Mouse (Mus musculus): ENCODE measurements around the gene Acvr1b. TPM values are rescaled to one million over a fixed set of nuclear protein-coding genes. Genes with fewer than 3 reads are reported as not detected.

Gene Acvr1b
- polyA plus RNA-seq, 1 experiment from 2014 or later, result 5.5 TPM

DNA sequence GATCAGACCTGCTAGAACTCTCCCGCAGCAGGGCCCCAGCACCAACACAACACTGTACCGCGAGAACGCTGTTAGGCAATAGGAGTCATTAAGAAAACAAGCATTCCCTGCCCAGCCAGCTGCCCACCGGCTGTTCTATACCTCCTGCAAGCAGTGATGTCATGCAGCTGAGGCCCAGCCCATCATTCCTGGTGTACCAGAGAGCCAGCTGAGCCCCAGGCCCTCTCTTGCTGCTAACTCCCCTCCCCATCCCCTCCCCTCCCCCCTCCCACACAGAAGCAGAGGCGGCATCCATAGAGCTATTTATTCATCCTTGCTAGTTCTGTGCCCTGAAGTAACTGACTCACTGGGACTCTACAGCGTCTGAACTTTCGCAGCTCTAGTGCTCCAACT lies 47.0 kb downstream of the Acvr1b start:
- 4% methylated on average over 8 of the region's 8 CpGs for WGBS
- Histone ChIP-seq H3K4me1 (peaks cover 64% of the 10 kb centered on the region), H3K27me3 (replicated peaks; ENCODE audit: low read depth, poor library complexity, severe bottlenecking) (peaks cover 32% of the 10 kb centered on the region), H3K27ac (replicated peaks) (peak overlapping the region; percentile 66), H3K9me3 (no peaks in the 10 kb centered on the region), H3K36me3 (replicated peaks) (no peaks in the 10 kb centered on the region), H3K4me3 (peak overlapping the region; percentile 50)
- peak; percentile 73 for DNase-seq (ENCODE audit: low spot score)

DNA sequence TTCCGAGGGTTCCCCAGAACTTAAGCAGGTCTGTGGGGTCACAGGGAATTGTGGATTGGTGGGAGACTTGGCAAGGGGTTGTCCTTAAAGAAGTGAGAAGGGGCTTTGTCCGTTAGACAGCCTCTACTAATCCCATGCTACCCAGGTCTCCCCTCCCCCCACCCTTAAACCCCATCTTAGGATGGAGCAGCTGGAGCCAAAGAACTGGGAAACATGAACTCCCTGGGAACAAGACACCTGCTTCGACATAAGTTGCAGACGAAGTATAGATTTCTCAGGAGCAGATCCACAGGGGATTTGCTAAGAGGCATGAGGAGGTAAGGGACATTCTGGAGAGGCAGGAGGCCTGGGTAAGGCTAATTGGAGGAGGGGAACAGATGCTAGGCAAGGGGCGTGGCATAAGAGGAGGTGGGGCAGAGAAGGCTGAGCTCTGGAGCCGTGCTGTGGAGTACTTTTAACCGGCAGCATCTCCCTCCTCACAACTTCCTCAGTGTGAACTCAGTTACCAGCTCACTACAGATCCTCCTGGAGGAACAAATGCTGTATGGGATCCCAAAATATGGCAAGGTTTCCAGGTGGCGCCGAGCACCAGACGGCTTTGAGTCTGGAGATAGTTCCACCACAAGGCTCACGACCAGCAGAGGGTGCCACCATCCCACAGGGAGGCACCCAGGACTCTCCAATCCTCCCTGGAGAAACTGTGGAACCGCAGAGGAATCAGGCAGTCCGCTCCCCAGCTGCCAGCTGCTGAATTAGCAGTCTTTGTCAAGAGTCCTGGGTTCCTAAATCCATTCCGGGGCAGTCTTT lies 47.6 kb downstream of the Acvr1b start:
- peaks cover under 1% of the 10 kb centered on the region; the same call in 1 of the 2 replicates for H3K36me3 ChIP-seq (replicated peaks)
- peak overlapping the region; percentile 66 for H3K27ac ChIP-seq (replicated peaks)
- DNase-seq (ENCODE audit: low spot score), result peak; percentile 79
- H3K4me1 ChIP-seq, result peaks cover 64% of the 10 kb centered on the region
- no peaks in the 10 kb centered on the region for H3K9me3 ChIP-seq
- H3K27me3 ChIP-seq (replicated peaks; ENCODE audit: low read depth, poor library complexity, severe bottlenecking), result peaks cover 36% of the 10 kb centered on the region
- under 1% methylated on average over 14 of the region's 14 CpGs for WGBS
- H3K4me3 ChIP-seq, result peak overlapping the region; percentile 50

DNA sequence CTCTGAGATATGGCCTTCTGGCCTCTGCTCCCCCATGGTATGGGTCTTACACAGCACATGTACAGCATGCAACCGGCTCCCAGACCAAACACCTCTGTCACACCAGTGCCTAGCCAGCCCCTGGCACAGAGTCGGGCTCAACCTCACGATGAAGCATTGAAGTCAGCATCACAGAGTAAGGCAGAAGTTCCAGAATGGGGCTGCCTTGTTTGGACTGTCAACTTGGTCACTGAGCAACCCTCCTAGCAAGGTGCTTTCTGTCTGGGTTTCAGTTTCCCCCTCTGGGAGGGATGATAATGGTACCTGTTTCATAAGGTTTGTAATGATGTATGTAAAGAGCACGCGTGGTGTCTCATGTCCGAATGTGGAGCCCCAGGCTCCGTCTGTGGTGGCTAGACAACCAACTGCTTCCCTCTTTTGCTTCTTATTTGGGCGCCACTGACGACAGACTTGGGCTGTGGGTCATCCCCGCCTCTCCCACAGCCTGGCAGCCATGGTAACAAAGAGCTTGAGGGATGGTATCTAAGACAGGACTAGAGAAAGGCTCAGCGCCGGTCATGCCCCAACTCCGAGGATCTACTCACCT lies 49.1 kb downstream of the Acvr1b start:
- Histone ChIP-seq H3K9me3 (no peaks in the 10 kb centered on the region), H3K4me3 (peak overlapping the region; percentile 71; the same call in 1 of the 2 replicates), H3K4me1 (peaks cover 78% of the 10 kb centered on the region), H3K36me3 (replicated peaks) (peaks cover 6% of the 10 kb centered on the region; the same call in 1 of the 2 replicates), H3K27ac (replicated peaks) (0 out of 2 replicates have a peak overlapping the region, but pooled peaks have one; percentile 86), H3K27me3 (replicated peaks; ENCODE audit: low read depth, poor library complexity, severe bottlenecking) (peaks cover 38% of the 10 kb centered on the region)
- 45% methylated on average over 13 of the region's 13 CpGs for WGBS
- no peak for DNase-seq (ENCODE audit: low spot score)

DNA sequence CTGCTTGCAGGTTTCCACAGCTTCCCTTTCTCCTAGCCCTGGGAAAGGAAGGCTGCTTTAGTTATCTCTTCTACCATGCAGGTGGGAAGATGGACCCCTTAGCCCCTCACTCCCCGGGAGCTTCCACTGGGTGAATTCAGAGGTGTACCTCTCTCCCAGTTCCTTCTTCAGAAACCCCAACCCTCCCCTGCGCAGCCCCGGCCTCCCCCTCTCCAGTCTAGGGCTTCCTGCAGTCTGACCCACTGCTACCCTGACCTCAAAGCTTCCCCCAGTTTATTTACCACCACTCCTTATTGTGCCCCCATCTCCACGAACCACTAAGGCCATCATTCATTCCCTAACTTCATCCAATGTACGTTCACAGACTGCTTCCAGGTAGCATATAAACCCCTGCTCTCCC lies 49.7 kb downstream of the Acvr1b start:
- Histone ChIP-seq H3K27me3 (replicated peaks; ENCODE audit: low read depth, poor library complexity, severe bottlenecking) (peaks cover 38% of the 10 kb centered on the region), H3K9me3 (no peaks in the 10 kb centered on the region), H3K4me1 (peaks cover 84% of the 10 kb centered on the region), H3K36me3 (replicated peaks) (peaks cover 8% of the 10 kb centered on the region), H3K4me3 (peak overlapping the region; percentile 71), H3K27ac (replicated peaks) (peak overlapping the region; percentile 86)
- no peak for DNase-seq (ENCODE audit: low spot score)
- WGBS, result 10% methylated on average over 5 of the region's 5 CpGs

DNA sequence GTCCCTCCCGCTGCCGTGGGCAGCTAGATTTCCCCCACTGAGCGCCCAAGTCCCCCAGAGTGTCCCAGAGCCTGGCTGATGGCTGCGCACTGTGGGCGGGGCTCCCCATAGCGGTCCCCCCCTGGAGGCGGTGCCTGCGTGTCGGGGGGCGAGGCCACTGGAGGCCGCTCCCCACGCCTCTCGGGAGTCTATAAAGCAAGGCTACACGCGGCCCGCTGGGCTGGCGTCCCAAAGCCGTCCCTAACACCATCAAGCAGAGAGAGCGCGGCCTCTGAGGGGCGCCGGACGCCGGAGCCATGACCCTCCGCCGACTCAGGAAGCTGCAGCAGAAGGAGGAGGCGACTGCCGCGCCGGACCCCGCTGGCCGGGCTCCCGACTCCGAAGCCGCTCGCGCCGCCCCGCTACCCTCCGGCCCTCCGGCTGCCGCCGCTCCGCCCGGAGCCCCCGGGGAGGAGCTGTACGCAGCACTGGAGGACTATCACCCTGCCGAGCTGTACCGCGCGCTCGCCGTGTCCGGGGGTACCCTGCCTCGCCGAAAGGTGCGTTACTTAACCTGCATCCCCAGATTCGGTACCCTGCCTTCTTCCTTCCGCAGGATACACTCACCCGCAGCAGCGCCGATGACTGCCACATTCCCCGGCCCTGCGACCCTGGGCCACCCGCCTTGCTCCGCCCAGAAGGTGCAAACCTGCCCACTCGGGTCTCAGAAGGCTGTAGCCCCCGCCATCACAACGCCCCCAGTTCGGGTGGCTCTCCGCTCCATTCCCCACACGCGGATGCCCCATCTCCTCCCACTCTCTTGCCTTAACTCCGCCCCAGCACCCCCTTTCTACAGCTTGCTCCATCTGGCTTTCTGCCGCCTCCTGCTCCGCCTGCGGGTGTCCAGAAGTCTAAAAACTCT lies 50.4 kb downstream of the Acvr1b start, which contains the start of gene Grasp:
Gene Grasp (plus strand): TSS at position 183 of the 901 bp plus-strand sequence.
- Histone ChIP-seq H3K4me1 (peaks cover 91% of the 10 kb centered on the region), H3K27me3 (replicated peaks; ENCODE audit: low read depth, poor library complexity, severe bottlenecking) (peaks cover 38% of the 10 kb centered on the region), H3K4me3 (peak within 1 kb of the TSS; percentile 71), H3K27ac (replicated peaks) (peak within 1 kb of the TSS; percentile 86), H3K9me3 (no peaks in the 10 kb centered on the region), H3K36me3 (replicated peaks) (peaks cover 15% of the 10 kb centered on the region)
- peak; percentile 91 for DNase-seq (ENCODE audit: low spot score)
- under 1% methylated on average over 77 of the region's 77 CpGs for whole genome bisulfite sequencing

DNA sequence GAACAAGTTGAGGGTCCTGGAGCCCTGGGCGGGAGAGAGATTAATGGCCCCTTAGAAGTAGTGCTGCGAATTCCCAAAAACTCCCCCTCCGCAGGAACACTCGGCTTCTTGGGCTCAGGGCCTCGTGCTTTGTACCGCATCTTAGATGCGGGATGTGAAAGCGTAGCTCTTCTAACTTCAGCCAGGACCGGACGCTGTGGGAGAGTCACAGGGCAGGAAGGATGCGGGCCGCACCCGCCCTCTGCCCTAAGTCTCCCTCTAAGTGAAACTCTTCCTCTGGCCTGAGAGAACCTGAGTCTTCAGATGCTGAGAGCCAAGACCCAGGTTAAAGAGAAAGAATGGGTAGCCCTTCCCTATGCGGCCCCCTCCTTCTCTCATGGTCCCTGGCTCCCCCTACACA lies 51.1 kb downstream of the Acvr1b start:
- H3K9me3 ChIP-seq, result no peaks in the 10 kb centered on the region
- DNase-seq (ENCODE audit: low spot score), result no peak
- 3% methylated on average over 14 of the region's 14 CpGs for WGBS
- H3K27me3 ChIP-seq (replicated peaks; ENCODE audit: low read depth, poor library complexity, severe bottlenecking), result peaks cover 38% of the 10 kb centered on the region
- H3K27ac ChIP-seq (replicated peaks), result peak overlapping the region; percentile 86
- peaks cover 86% of the 10 kb centered on the region for H3K4me1 ChIP-seq
- H3K36me3 ChIP-seq (replicated peaks), result peaks cover 22% of the 10 kb centered on the region
- peak overlapping the region; percentile 71 for H3K4me3 ChIP-seq

DNA sequence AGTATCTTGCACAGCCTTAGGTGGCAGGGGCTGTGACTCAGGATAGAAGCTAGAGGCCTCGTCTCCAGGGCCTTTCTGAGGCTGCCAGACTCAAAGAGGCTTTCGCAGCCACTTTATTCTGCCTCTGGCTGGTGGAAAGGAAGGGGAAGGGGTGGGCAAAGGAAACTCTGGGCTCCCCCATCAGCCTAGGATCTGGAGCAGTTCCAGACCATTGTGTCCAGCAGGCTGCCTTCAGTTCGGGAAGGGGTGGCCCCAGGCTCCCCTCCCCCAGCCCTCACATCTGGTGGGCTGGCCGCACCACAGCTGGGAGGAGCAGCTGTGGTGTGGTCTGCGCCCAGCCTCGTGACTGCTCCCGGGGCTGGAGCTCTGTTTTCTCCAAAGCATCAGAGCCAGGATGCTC lies 54.1 kb downstream of the Acvr1b start:
- Histone ChIP-seq H3K36me3 (replicated peaks) (peaks cover 51% of the 10 kb centered on the region), H3K4me3 (peak overlapping the region; percentile 30; the same call in 1 of the 2 replicates), H3K9me3 (peaks cover 6% of the 10 kb centered on the region; the same call in 1 of the 2 replicates), H3K27ac (replicated peaks) (peak overlapping the region; percentile 81), H3K27me3 (replicated peaks; ENCODE audit: low read depth, poor library complexity, severe bottlenecking) (peaks cover 51% of the 10 kb centered on the region), H3K4me1 (peaks cover 73% of the 10 kb centered on the region)
- DNase-seq (ENCODE audit: low spot score), result peak; percentile 78
- 16% methylated on average over 7 of the region's 7 CpGs for WGBS

DNA sequence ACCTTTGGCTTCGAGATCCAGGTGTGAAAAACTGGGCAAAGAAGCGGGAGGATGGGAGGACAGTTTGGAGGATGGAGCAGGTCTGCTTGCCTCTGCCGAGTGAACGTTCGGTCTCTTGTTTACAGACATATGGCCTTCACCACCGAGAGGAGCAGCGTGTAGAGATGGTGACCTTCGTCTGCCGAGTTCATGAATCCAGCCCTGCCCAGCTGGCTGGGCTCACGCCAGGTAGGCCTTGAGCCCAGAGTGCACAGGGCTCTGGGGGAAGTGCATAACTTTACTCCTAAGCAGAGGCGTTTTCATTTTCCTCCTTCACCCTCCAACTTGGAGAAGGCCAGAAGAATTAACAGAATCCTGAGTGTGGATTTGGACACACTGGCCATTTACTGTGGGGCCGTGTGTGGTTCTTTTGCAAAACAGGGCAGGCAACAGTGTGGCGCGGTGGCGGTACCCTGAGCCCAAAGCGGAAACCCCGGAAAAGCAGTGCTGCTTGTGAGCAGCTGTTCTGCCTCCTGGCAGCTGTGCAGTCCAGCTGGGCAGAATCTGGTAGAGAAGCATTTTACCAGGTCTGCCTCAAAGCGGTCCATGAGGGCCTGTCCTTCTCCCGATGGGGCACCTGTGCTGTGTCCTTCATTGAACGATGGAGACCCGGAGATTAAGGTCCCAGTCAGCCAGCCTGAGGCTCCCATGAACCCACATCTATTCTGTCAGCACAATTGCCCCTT lies 55.2 kb downstream of the Acvr1b start:
- H3K27me3 ChIP-seq (replicated peaks; ENCODE audit: low read depth, poor library complexity, severe bottlenecking), result peaks cover 43% of the 10 kb centered on the region

DNA sequence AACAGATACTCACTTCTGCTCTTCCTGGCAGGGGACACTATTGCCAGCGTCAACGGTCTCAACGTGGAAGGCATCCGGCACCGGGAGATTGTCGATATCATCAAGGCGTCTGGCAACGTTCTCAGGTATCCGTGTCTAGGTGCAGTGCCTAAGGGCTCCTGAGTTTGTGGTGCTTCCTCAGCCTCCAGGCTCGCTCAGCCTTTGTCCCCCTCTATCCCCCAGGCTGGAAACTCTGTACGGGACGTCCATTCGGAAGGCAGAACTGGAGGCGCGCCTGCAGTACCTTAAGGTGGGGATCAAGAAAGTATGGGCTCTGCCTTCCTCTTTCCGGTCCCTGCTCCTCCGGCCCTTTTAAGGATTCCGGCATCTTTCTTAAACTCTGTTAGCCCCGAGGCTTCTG lies 56.6 kb downstream of the Acvr1b start:
- H3K4me3 ChIP-seq, result no peak overlapping the region
- H3K27ac ChIP-seq (replicated peaks), result no peak overlapping the region
- peaks cover 6% of the 10 kb centered on the region; the same call in 1 of the 2 replicates for H3K9me3 ChIP-seq
- H3K36me3 ChIP-seq (replicated peaks), result peaks cover 52% of the 10 kb centered on the region
- H3K4me1 ChIP-seq, result peaks cover 68% of the 10 kb centered on the region
- H3K27me3 ChIP-seq (replicated peaks; ENCODE audit: low read depth, poor library complexity, severe bottlenecking), result peaks cover 38% of the 10 kb centered on the region
- no peak for DNase-seq (ENCODE audit: low spot score)
- 94% methylated on average over 19 of the region's 19 CpGs for WGBS

More for the DNA sequence above, 55.2 kb downstream of the Acvr1b start:
- Histone ChIP-seq H3K4me3 (no peak overlapping the region), H3K9me3 (peaks cover 6% of the 10 kb centered on the region; the same call in 1 of the 2 replicates), H3K4me1 (peaks cover 73% of the 10 kb centered on the region), H3K36me3 (replicated peaks) (peaks cover 52% of the 10 kb centered on the region), H3K27ac (replicated peaks) (no peak overlapping the region)
- DNase-seq (ENCODE audit: low spot score), result no peak
- 90% methylated on average over 21 of the region's 21 CpGs for WGBS

DNA sequence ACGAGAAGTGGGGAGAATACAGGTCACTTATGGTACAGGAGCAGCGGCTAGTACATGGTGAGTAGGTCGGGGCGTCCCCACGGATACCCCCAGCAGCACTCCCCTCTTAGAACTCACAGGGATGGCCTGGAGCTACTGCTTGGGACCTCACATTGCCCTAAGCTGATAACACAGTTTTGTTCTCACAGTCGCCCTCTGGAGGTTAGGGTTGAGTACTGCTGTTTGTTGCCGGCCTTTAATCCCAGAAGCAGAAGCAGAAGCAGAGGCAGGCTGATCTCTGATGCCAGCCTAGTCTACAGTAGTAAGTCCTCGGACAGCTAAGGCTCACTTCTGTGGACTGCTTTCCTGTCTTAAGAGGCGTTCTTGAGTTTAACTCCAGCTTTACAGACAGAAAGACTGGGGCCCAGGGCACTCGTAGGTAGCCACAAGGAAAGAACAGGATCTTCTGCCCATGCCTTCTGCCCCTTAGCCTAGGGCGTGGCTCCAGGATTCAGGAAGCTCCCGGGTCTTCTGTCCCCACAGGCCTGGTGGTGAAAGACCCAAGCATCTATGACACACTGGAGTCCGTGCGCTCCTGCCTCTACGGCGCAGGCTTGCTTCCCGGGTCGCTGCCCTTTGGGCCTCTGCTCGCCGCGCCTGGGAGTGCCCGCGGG lies 57.3 kb downstream of the Acvr1b start:
- Histone ChIP-seq H3K9me3 (peaks cover 6% of the 10 kb centered on the region; the same call in 1 of the 2 replicates), H3K27ac (replicated peaks) (peak overlapping the region; percentile 61; the same call in 1 of the 2 replicates), H3K36me3 (replicated peaks) (peaks cover 52% of the 10 kb centered on the region), H3K4me3 (peak overlapping the region; percentile 35), H3K4me1 (peaks cover 71% of the 10 kb centered on the region), H3K27me3 (replicated peaks; ENCODE audit: low read depth, poor library complexity, severe bottlenecking) (peaks cover 37% of the 10 kb centered on the region)
- DNase-seq (ENCODE audit: low spot score), result no peak
- 77% methylated on average over 23 of the region's 23 CpGs for WGBS

DNA sequence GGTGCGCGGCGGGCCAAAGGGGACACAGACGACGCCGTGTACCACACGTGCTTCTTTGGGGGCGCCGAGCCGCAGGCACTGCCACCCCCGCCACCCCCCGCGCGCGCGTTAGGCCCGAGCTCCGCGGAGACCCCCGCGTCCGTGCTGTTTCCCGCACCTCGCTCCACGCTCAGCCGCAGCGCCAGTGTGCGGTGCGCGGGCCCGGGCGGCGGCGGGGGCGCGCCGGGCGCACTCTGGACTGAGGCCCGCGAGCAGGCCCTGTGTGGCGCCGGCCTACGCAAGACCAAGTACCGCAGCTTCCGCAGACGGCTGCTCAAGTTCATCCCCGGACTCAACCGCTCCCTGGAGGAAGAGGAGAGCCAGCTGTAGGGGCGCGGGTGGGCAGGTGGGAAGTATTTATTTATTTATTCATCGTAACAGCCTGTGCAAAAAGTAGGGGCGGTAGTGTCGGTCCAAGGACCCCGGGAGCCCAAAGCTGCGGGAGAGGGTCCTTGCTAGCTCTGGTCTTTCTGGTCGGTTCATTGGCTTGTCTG lies 57.8 kb downstream of the Acvr1b start:
- Histone ChIP-seq H3K4me3 (peak overlapping the region; percentile 35), H3K27ac (replicated peaks) (peak overlapping the region; percentile 61; the same call in 1 of the 2 replicates), H3K4me1 (peaks cover 73% of the 10 kb centered on the region)

More for the DNA sequence above, 57.8 kb downstream of the Acvr1b start:
- Histone ChIP-seq H3K36me3 (replicated peaks) (peaks cover 49% of the 10 kb centered on the region), H3K9me3 (peaks cover 6% of the 10 kb centered on the region; the same call in 1 of the 2 replicates), H3K27me3 (replicated peaks; ENCODE audit: low read depth, poor library complexity, severe bottlenecking) (peaks cover 34% of the 10 kb centered on the region)
- WGBS, result 67% methylated on average over 56 of the region's 56 CpGs
- no peak for DNase-seq (ENCODE audit: low spot score)
